Mouse (Mus musculus) heart, embryonic 16.5 days (tissue): Measurements from ENCODE around the gene Scarb1. TPM values are rescaled to one million over a fixed set of nuclear protein-coding genes. Genes with fewer than 3 reads are reported as not detected.
"Not testable (repeated sequence)": the region's sequence is repeated elsewhere in the genome, so short reads cannot be mapped to it uniquely, and the experiment has no call there.

Experiments used
- ATAC-seq: fragments of 200-750 bp; cut with Nextera tagmentation; replicated peaks from 2 replicates; pipeline ENCODE4 v1.8.0; 2017; ENCODE audit warnings: moderate number of reproducible peaks; ENCODE audit not compliant: insufficient read depth, low FRiP score; ENCODE audit errors: extremely low read depth
- H3K27ac ChIP-seq: fragments of 300-500 bp; sonication (generic); 2 replicates; pipeline ENCODE4 v1.5.1; 2014; ENCODE audit warnings: mild to moderate bottlenecking, low read length, control low read depth, moderate library complexity
- H3K27me3 ChIP-seq: fragments of 300-500 bp; sonication (generic); 2 replicates; pipeline ENCODE4 v1.6.1; 2014; ENCODE audit warnings: low read length, mixed read lengths; ENCODE audit not compliant: control insufficient read depth, insufficient read depth
- H3K36me3 ChIP-seq: fragments of 300-500 bp; sonication (generic); 2 replicates; pipeline ENCODE4 v1.6.1; 2014; ENCODE audit not compliant: control insufficient read depth, insufficient read depth
- H3K4me1 ChIP-seq: fragments of 300-500 bp; sonication (generic); 2 replicates; pipeline ENCODE4 v1.6.1; 2014; ENCODE audit warnings: low read length, mixed read lengths; ENCODE audit not compliant: control insufficient read depth, insufficient read depth
- H3K4me2 ChIP-seq: fragments of 300-500 bp; sonication (generic); 2 replicates; pipeline ENCODE4 v1.6.1; 2014; ENCODE audit warnings: low read depth, mild to moderate bottlenecking, control low read depth, low read length
- H3K4me3 ChIP-seq: fragments of 300-500 bp; sonication (generic); 2 replicates; pipeline ENCODE4 v1.5.1; 2014; ENCODE audit warnings: mild to moderate bottlenecking, control low read depth, low read length
- H3K9ac ChIP-seq: fragments of 300-500 bp; sonication (generic); 2 replicates; pipeline ENCODE4 v1.6.1; 2014; ENCODE audit warnings: low read length, control low read depth
- H3K9me3 ChIP-seq: fragments of 300-500 bp; sonication (generic); replicated peaks from 2 replicates; pipeline ENCODE4 v1.6.1; 2016; ENCODE audit warnings: low read length; ENCODE audit not compliant: control insufficient read depth
- WGBS: fragments of 180-500 bp; shearing (Covaris S2); extraction: QIAGEN DNeasy Blood & Tissue Kit; methylation state at CpG from one replicate; pipeline ENCODE4 v1.1.7; 2014; 5-methylcytosine and 5-hydroxymethylcytosine counted together
- polyA plus RNA-seq: library from polyadenylated mRNA; unstranded; fragments of >200 nt; fragmentation: Nextera tagmentation; extraction: Ambion mirVana; gene quantifications from 2 replicates; pipeline ENCODE4 v1.2.1, GENCODE M21; 2015

Scarb1 gene
- 72.9 and 75.5 TPM in 2 replicates for polyA plus RNA-seq

DNA sequence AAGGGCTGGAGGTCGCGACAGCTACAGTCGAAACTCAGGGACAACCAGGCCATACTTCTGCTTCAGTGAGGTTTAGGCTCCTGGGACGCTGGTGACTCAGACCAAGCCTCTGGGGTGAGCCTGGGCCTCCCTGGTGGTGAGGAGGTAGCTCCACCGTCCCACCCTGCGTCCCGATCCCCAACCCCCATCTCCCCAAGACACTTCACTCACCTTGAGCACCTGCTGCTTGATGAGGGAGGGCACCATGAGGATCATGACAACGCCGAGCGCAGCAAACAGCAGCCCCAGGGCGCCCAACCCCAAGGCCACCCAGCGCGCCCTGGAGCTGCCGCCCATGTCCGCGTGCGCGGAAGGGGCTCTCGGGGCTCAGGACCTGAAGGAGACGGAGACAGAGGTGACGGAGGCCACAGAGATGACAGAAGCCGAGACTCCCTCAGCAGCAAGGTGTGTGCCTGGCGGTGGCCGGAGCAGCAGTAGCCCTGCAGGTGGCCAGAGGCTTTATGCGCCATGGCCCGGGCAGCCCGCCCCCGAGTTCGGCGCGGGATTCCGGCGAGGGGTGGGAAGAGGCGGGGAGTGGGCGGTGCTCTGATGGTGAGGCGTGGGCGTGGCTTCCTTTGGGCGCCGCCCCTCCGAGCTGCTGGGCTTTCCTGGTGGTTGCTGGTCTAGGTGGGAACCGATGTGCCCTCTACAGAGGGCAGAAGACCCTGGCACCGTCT is at the start of gene Scarb1:
TSS of gene Scarb1 (minus strand) at position 548 of the 716 bp plus-strand sequence.
- Histone ChIP-seq H3K4me3 (peak within 1 kb of the TSS; percentile 78), H3K27me3 (no peaks in the 10 kb centered on the region), H3K27ac (peak within 1 kb of the TSS; percentile 49), H3K9me3 (no peaks in the 10 kb centered on the region), H3K4me1 (peaks cover 25% of the 10 kb centered on the region), H3K36me3 (no peaks in the 10 kb centered on the region), H3K9ac (peak within 1 kb of the TSS; percentile 86), H3K4me2 (peak within 1 kb of the TSS; percentile 82)
- WGBS, result under 1% methylated on average over 42 of the region's 42 CpGs
- peak; percentile 86 for ATAC-seq

- ATAC-seq, result peak; percentile 47
- Histone ChIP-seq H3K4me3 (peak within 1 kb of the TSS; percentile 99), H3K9ac (peak within 1 kb of the TSS; percentile 100), H3K36me3 (peaks cover 17% of the 10 kb centered on the region), H3K27me3 (no peaks in the 10 kb centered on the region), H3K27ac (peak within 1 kb of the TSS; percentile 96), H3K4me2 (peak within 1 kb of the TSS; percentile 80), H3K9me3 (no peaks in the 10 kb centered on the region), H3K4me1 (peaks cover 41% of the 10 kb centered on the region)
- under 1% methylated on average over 69 of the region's 69 CpGs for WGBS
Measured at GRCm38 (mm10) chr5:125389579-125390441, 48.9 kb upstream of the Scarb1 start, which contains the start of gene Ubc. Gene Ubc, minus strand, starts transcription at chr5:125390202.

DNA sequence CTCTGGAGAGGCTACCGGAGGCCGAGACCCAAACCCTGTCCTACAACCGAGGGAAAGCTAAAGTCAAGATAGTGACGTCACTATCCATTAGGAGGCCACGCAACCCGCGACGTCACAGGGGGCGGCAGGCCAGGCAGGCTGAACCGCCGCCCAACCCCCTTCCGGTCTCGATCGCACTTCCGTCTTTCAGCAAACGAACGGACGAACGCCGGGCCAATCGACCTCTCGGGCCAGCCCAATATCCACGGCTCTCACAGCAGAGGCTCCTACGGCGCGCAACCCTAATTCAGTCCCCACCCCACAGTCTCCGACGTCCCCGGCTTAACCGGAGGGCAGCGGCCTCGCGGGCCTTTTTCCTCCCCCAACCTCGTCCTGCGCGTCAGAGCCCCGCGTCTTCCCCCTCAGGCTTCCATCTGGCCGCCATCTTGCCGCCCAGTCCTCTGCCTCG is 48.3 kb upstream of the Scarb1 start, which contains the start of gene Gm10382:
TSS of gene Gm10382 (plus strand) at position 192 of the 448 bp plus-strand sequence.
- 0 out of 2 replicates have a peak, but pooled peaks have one; percentile 5 for ATAC-seq
- Histone ChIP-seq H3K4me2 (peak within 1 kb of the TSS; percentile 80), H3K4me3 (peak within 1 kb of the TSS; percentile 99), H3K27me3 (no peaks in the 10 kb centered on the region), H3K4me1 (peaks cover 38% of the 10 kb centered on the region), H3K27ac (peak within 1 kb of the TSS; percentile 96), H3K36me3 (peaks cover 23% of the 10 kb centered on the region), H3K9me3 (no peaks in the 10 kb centered on the region), H3K9ac (peak within 1 kb of the TSS; percentile 100)
- under 1% methylated on average over 41 of the region's 41 CpGs for WGBS

DNA sequence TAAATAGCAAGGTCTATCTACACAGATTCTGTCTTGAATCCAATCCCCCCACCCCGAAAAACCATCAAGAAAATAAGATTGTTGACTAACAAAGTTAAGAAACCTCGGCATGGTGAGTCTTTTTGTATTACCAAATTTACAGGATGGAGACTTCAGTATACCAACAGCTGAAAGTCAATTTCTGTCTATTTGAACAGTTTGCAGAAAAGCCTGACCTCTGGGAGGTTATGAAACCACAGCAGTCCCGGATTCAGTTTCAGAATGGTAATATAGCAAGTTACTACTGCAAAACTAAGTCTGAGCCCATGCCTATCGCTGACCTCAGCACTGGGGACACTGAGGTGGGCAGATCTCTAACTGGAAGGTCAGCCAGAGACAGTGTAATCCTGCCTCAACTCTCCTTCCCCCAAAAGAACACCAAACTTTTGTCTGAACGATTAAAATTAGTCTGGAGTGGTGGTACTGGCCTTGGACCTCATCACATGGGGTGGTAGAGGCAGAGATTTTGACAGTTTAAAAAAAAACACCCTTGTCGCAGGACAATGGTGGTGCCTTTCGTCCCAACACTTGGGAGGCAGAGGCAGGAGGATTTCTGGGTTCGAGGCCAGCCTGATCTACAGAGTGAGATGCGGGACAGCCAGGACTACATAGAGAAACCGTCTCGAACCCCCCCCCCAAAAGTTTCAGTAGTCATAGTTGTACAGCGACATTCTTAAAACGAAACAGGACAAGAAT is 47.6 kb upstream of the Scarb1 start:
- WGBS, result 15% methylated on average over 13 of the region's 13 CpGs
- Histone ChIP-seq H3K27ac (peak overlapping the region; percentile 96), H3K4me3 (peak overlapping the region; percentile 99), H3K4me2 (peak overlapping the region; percentile 80), H3K4me1 (peaks cover 34% of the 10 kb centered on the region), H3K9me3 (no peaks in the 10 kb centered on the region), H3K36me3 (peaks cover 26% of the 10 kb centered on the region), H3K9ac (peak overlapping the region; percentile 100), H3K27me3 (no peaks in the 10 kb centered on the region)
- ATAC-seq, result no peak

- not testable (repeated sequence) for H3K27me3 ChIP-seq, ATAC-seq, H3K9ac ChIP-seq, H3K9me3 ChIP-seq, H3K4me3 ChIP-seq, H3K27ac ChIP-seq, H3K4me2 ChIP-seq
- H3K36me3 ChIP-seq, result peaks cover 27% of the 10 kb centered on the region
- 81% methylated on average over 4 of the region's 6 CpGs for WGBS
- H3K4me1 ChIP-seq, result peaks cover 37% of the 10 kb centered on the region
Measured at GRCm38 (mm10) chr5:125387295-125387694, 46.4 kb upstream of the Scarb1 start.

- Histone ChIP-seq H3K4me1 (peaks cover 21% of the 10 kb centered on the region), H3K36me3 (peaks cover 27% of the 10 kb centered on the region), H3K9me3 (no peaks in the 10 kb centered on the region), H3K4me3 (peak overlapping the region; percentile 30), H3K27ac (no peak overlapping the region), H3K4me2 (peak overlapping the region; percentile 50), H3K9ac (no peak overlapping the region), H3K27me3 (no peaks in the 10 kb centered on the region)
- ATAC-seq, result no peak
- 69% methylated on average over 8 of the region's 8 CpGs for WGBS
Measured at GRCm38 (mm10) chr5:125385215-125385940, 44.5 kb upstream of the Scarb1 start.

DNA sequence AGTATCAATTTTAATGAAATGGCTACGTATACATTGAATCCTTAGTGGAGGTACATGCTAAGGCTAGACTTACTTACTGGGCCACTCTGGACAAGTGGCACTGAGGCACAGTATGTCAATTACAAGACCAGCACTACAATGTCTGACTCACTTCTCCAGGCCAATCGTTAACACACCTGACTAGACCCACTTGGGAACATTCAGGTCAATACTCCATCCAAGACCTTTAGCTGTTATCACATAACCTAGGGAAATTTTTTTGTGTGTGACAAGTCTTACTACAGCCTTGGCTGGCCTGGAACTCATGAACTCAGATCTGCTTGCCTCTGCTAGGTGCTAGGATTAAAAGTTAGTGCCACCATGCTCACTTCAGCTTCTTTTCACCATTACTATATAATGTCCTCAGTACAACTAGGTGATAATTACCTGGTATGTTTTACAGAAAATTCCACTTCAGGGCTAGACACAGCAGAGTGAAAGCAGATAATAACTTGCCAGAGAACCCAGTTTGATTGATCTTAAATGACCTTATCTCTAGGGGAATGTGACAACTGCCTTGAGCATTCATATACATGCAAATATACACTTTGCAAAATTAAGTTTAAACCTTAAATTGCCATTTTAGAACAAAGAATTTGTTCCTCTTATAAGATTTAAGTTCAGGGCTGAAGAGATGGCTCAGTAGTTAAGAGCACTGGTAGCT is 43.8 kb upstream of the Scarb1 start:
- 70% methylated on average over 2 of the region's 2 CpGs for WGBS
- no peak overlapping the region for H3K4me2 ChIP-seq

More for the DNA sequence above, 43.8 kb upstream of the Scarb1 start:
- no peak overlapping the region for H3K4me3 ChIP-seq
- H3K36me3 ChIP-seq, result peaks cover 27% of the 10 kb centered on the region
- no peak overlapping the region for H3K27ac ChIP-seq
- H3K9me3 ChIP-seq, result no peaks in the 10 kb centered on the region
- ATAC-seq, result no peak
- peaks cover 21% of the 10 kb centered on the region for H3K4me1 ChIP-seq
- H3K9ac ChIP-seq, result no peak overlapping the region
- H3K27me3 ChIP-seq, result no peaks in the 10 kb centered on the region
